Mouse (Mus musculus) bone marrow macrophage, adult 2 months (primary cell): ENCODE data around the gene Ifi208. TPM values are rescaled to one million over a fixed set of nuclear protein-coding genes. Genes with fewer than 3 reads are reported as not detected.

Experiments used
- H3K27ac ChIP-seq: 2 replicates; pipeline ENCODE4 v1.5.1; 2012; ENCODE audit warnings: low read depth, low read length; ENCODE audit not compliant: insufficient read depth
- H3K4me1 ChIP-seq: 2 replicates; pipeline ENCODE4 v1.6.1; 2012; ENCODE audit warnings: low read length; ENCODE audit not compliant: control insufficient read depth, insufficient read depth
- H3K4me3 ChIP-seq: 2 replicates; pipeline ENCODE4 v1.5.1; 2012; ENCODE audit warnings: mild to moderate bottlenecking, low read length, moderate library complexity; ENCODE audit not compliant: insufficient read depth
- CTCF ChIP-seq: IDR thresholded peaks from 2 replicates; pipeline ENCODE4 v1.5.1; 2012; ENCODE audit warnings: low read depth, mild to moderate bottlenecking, low read length, moderate library complexity
- POLR2A ChIP-seq: IDR thresholded peaks from 2 replicates; pipeline ENCODE4 v1.6.1; 2012; ENCODE audit warnings: mild to moderate bottlenecking, low read depth, low read length, borderline replicate concordance
- polyA plus RNA-seq: library from polyadenylated mRNA; stranded (reverse); fragments of >200 nt; gene quantifications from 2 replicates; pipeline ENCODE4 v1.2.4, GENCODE M21; 2012; ENCODE audit not compliant: missing spikeins, insufficient read depth, insufficient read length

The Ifi208 gene
- polyA plus RNA-seq, 1 experiment, result 7.9 TPM

GRCm38 (mm10) chr1:173736986-173737385 lies 63.5 kb downstream of the Ifi208 start:
- Histone ChIP-seq H3K27ac (peak overlapping the region; percentile 16), H3K4me3 (no peak overlapping the region)

GRCm38 (mm10) chr1:173740537-173740936 lies 67.1 kb downstream of the Ifi208 start:
- TF ChIP-seq CTCF (no peak), POLR2A (no peak)
- Histone ChIP-seq H3K4me3 (peak overlapping the region; percentile 50), H3K27ac (peak overlapping the region; percentile 42; the same call in 1 of the 2 replicates), H3K4me1 (peaks cover 22% of the 10 kb centered on the region)

More at GRCm38 (mm10) chr1:173736986-173737385, 63.5 kb downstream of the Ifi208 start:
- H3K4me1 ChIP-seq, result peaks cover 8% of the 10 kb centered on the region
- no peak for TF ChIP-seq CTCF
- no peak for TF ChIP-seq POLR2A

- Histone ChIP-seq H3K4me3 (peak within 1 kb of the TSS; percentile 84), H3K4me1 (peaks cover 18% of the 10 kb centered on the region), H3K27ac (peak within 1 kb of the TSS; percentile 100)
- no peak for TF ChIP-seq POLR2A
- TF ChIP-seq CTCF, result no peak
Measured at GRCm38 (mm10) chr1:173741656-173742055, 68.2 kb downstream of the Ifi208 start, which contains the start of gene Ifi207. Gene Ifi207 (minus strand): TSS chr1:173741747.

GRCm38 (mm10) chr1:173742262-173742661 lies 68.8 kb downstream of the Ifi208 start:
- peak overlapping the region; percentile 100 for H3K27ac ChIP-seq
- H3K4me1 ChIP-seq, result peaks cover 17% of the 10 kb centered on the region
- no peak for TF ChIP-seq CTCF
- TF ChIP-seq POLR2A, result no peak
- H3K4me3 ChIP-seq, result no peak overlapping the region

Other genes starting within 250 kb of the Ifi208 start
- 17.7 and 19.1 TPM in 2 replicates for gene Ifi206, start 182.6 kb upstream of the Ifi208 start, polyA plus RNA-seq
- 4.4 and 7.1 TPM in 2 replicates for gene Ifi214, start 137.7 kb upstream of the Ifi208 start, polyA plus RNA-seq
- gene Ifi213, start 74.4 kb upstream of the Ifi208 start, polyA plus RNA-seq, result 57.2 and 58.1 TPM in 2 replicates
- gene Ifi209, start 42.8 kb upstream of the Ifi208 start, polyA plus RNA-seq, result 73.8 and 83.9 TPM in 2 replicates
- 257 and 281 TPM in 2 replicates for gene Ifi207, start 68.1 kb downstream of the Ifi208 start, polyA plus RNA-seq
- 232 and 235 TPM in 2 replicates for gene Ifi204, start 93.3 kb downstream of the Ifi208 start, polyA plus RNA-seq
- gene Ifi211, start 239.4 kb downstream of the Ifi208 start, polyA plus RNA-seq, result 104 and 108 TPM in 2 replicates